Mouse (Mus musculus) ES-E14 (cell line): ENCODE measurements around the gene Pdzd3.

Experiments
- CHD2 ChIP-seq: IDR thresholded peaks from 2 replicates; pipeline ENCODE4 v1.6.1; 2014; ENCODE audit warnings: mild to moderate bottlenecking, low read depth, low read length, inconsistent platforms
- HCFC1 ChIP-seq: IDR thresholded peaks from 2 replicates; pipeline ENCODE4 v1.6.1; 2012; ENCODE audit warnings: low read length, inconsistent platforms, borderline replicate concordance; ENCODE audit not compliant: insufficient read depth
- MAFK ChIP-seq: IDR thresholded peaks from 2 replicates; pipeline ENCODE4 v1.6.1; 2014; ENCODE audit warnings: mild to moderate bottlenecking, low read depth, low read length, inconsistent platforms; ENCODE audit not compliant: insufficient read depth
- ZC3H11A ChIP-seq: IDR thresholded peaks from 2 replicates; pipeline ENCODE4 v1.6.1; 2012; ENCODE audit warnings: low read depth, mild to moderate bottlenecking, inconsistent platforms, low read length, borderline replicate concordance
- ZNF384 ChIP-seq: IDR thresholded peaks from 2 replicates; pipeline ENCODE4 v1.6.1; 2012; ENCODE audit warnings: low read depth, low read length, inconsistent platforms

DNA sequence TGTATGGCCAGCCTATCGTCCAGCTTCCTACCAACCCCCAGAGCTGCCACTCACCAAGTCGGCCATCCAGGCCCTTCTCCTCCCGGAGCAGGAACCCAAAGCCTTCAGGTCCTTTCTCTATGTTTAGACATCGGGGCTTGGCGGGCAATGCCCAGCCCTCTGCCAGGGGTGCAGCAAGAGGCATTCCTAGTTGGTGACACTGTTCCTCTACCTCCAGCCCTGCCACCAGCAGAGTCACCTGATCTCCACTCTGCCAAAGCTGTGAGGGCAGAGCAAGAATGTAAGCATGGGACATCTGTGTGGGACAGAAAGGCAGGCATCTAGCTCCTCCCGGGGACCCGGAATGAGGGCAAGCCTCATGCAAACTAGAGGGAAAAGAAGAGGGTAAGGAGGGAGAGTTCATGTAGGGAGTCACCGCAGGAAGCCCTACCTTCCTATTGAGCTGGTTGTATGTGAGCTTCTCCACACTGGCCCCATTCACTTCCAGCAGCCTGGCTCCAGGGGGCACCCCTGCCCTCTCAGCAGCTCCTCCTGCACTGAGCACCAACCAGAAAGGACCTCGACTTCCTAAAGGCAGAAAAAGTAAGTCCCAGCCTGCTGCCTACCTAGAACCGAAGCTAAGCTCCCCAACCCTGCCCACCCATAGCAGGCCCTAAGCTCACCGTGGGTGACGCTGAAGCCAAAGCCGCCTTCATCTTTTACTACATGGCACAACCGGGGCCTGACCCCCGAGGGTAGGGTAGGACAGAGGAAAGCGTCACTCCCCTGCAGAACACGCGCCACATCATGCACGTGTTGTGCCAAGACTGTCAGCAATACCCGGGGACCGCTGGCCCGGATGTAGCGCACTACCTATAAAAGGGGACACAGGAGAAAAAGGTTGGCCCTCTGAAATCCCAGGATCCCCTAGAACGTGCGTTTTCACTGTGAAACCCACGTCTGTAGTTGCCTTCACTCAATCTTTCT lies 1.8 kb downstream of the Pdzd3 start:
- no peak for TF ChIP-seq ZC3H11A
- no peak for TF ChIP-seq ZNF384
- no peak for TF ChIP-seq MAFK
- TF ChIP-seq CHD2 = no peak
- TF ChIP-seq HCFC1 = no peak
